Mouse (Mus musculus) mouse embryonic stem cell (cell line): ENCODE measurements around the gene Olfr1178.

Experiments used
- in situ Hi-C, 2 experiments: fragments of 300-500 bp; cut with MboI; formaldehyde crosslinking; loops; 1 replicate in 1 of 2; 3 replicates in 1 of 2; pipeline ENCODE4 v1.14.3; 2019 to 2020; ENCODE audit warnings: low sequenced_read_pairs in 2 of 2, low pct_unique_long_range_greater_than_20kb in 1 of 2, mixed read lengths in 1 of 2; ENCODE audit not compliant: unreplicated experiment in 1 of 2

Olfr1178 gene

GRCm38 (mm10) chr2:88386762-88387161, at the start of gene Olfr1178:
Gene Olfr1178, plus strand, starts transcription at chr2:88387062.
- in situ Hi-C loops: no loop called here

- in situ Hi-C loops: no loop called here
Measured at GRCm38 (mm10) chr2:88346392-88346791, 40.5 kb upstream of the Olfr1178 start, which contains the start of gene Olfr1177-ps. Gene Olfr1177-ps, minus strand, starts transcription at chr2:88346492.

- in situ Hi-C loops: no loop called here
Measured at GRCm38 (mm10) chr2:88356304-88356703, 30.6 kb upstream of the Olfr1178 start.

- in situ Hi-C loops: no loop called here
Measured at GRCm38 (mm10) chr2:88406353-88406752, 19.5 kb downstream of the Olfr1178 start, which contains the start of gene Olfr1179. Gene Olfr1179, minus strand, starts transcription at chr2:88406453.

GRCm38 (mm10) chr2:88419051-88419450, 32.2 kb downstream of the Olfr1178 start, which contains the start of gene Olfr1180:
Gene Olfr1180, minus strand, starts transcription at chr2:88419151.
- in situ Hi-C loops: no loop called here

GRCm38 (mm10) chr2:88426071-88426470, 39.2 kb downstream of the Olfr1178 start, which contains the start of gene Olfr1181:
Gene Olfr1181, minus strand, starts transcription at chr2:88426171.
- in situ Hi-C loops: no loop called here

- in situ Hi-C loops: no loop called here
Measured at GRCm38 (mm10) chr2:88449031-88449430, 62.2 kb downstream of the Olfr1178 start, which contains the start of gene Gm13757. Gene Gm13757, minus strand, starts transcription at chr2:88449131.
